Mouse (Mus musculus) thymus, adult 2 months (tissue): ENCODE results near the gene Sdsl.

Experiments used
- CTCF ChIP-seq: fragments of 200-500 bp; IDR thresholded peaks from 2 replicates; pipeline ENCODE4 v1.5.1; 2012; ENCODE audit warnings: mild to moderate bottlenecking, control low read depth, low read length, moderate library complexity, borderline replicate concordance; ENCODE audit not compliant: control insufficient read depth, poor library complexity, insufficient read depth; ENCODE audit errors: extremely low read depth
- POLR2A ChIP-seq: fragments of 200-500 bp; IDR thresholded peaks from 2 replicates; pipeline ENCODE4 v1.6.1; 2012; ENCODE audit warnings: mild to moderate bottlenecking, low read length, control low read depth, moderate library complexity; ENCODE audit not compliant: control insufficient read depth, poor library complexity, insufficient read depth; ENCODE audit errors: extremely low read depth

GRCm38 (mm10) chr5:120436885-120437495 is 35.6 kb downstream of the Sdsl start:
- TF ChIP-seq CTCF = no peak
- TF ChIP-seq POLR2A = no peak
